Mouse (Mus musculus): Measurements from ENCODE around the gene Slc25a26. TPM values are rescaled to one million over a fixed set of nuclear protein-coding genes. Genes with fewer than 3 reads are reported as not detected.

The Slc25a26 gene
- total RNA-seq, 2 experiments from 2014 or later = 13.9 to 14.6 TPM

GRCm38 (mm10) chr6:94596761-94597485, 96.8 kb downstream of the Slc25a26 start:
- DNase-seq (ENCODE audit: low spot score in 2 of 2) = no peak

DNA sequence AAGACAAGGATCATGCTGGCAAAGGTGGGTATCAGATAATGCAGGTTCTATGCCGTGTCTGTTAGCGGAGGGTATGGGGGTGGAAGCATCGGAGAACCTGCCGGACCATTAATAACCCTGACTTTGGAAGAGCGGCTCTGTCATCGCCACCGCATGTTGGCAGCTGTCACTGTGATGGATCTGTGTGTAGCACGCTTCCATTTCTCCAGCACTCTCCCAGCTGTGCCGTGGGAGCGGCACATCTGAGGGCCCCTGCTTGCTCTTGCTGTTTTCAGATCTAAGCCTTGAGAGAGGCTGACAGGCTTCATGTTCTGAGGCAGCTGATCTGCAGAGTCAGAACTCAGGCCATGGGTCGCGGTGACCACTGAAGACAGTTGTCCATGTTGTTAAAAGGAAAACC, 98.3 kb downstream of the Slc25a26 start:
- DNase-seq (ENCODE audit: low spot score in 2 of 2) = no peak

- no peak for DNase-seq (ENCODE audit: low spot score in 2 of 2)
Measured at GRCm38 (mm10) chr6:94599016-94599415, 98.9 kb downstream of the Slc25a26 start.

- no peak for DNase-seq (ENCODE audit: low spot score in 2 of 2)
Measured at GRCm38 (mm10) chr6:94601101-94601500, 101.0 kb downstream of the Slc25a26 start.

DNA sequence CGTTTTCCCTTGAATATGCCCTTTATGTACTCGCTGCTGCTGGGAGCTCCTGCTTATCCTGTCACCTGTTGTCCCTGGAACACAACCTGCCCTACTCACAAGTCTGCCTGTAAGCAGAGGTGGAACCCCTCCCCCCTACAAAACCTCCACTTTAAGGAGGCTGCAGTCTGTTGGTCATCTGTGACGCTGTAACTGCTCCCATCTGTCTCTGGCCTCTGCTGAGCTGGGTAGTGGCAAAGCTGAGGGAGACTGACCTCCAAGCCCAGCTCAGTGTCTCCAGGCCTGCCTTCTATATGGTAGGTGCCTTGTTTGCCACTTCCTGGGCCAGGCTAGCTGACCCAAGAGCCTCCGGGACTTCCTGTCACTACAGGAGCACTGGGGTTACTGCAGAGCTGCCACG, 101.7 kb downstream of the Slc25a26 start:
- DNase-seq (ENCODE audit: low spot score in 2 of 2) = no peak

DNA sequence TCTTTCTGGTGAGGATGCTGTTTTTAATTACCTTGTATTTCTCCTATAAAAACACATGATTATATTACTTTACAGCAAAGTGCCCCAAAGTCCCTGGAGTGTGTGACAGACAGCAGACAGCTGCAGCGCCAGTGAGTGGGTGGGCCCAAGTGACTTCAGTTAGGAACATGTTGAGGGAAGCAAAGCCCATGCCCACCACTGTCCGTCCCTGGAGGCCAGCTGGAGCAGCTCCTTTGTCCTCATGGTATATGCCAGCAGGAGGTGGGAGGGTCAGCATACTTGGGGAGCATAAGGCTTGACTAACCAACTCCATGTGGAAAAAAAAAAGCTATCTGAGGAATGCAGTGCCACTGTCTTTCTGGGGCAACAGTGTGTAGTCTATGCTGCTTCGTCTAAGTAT, 103.9 kb downstream of the Slc25a26 start:
- DNase-seq (ENCODE audit: low spot score in 2 of 2) = no peak

DNA sequence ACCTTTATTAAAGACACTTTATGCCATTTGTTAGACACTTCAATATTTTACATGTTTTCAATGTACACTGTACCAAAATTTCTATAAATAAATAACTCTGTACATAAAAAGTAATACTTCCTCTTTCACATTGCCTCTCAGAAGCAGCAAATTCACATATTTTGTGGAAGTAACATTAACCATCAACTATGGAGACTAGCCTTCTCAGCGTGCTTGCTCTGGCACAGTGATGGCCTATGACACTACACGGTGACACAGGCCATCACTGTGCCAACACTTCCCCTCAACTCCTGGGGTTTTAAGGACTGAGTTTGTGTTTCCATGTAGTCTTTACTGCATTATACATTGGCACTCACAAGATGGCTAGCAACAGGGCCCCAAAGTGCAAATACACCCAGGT, 104.4 kb downstream of the Slc25a26 start:
- DNase-seq (ENCODE audit: low spot score in 2 of 2) = no peak

GRCm38 (mm10) chr6:94613235-94613895, 113.2 kb downstream of the Slc25a26 start:
- DNase-seq (ENCODE audit: low spot score in 2 of 2) = no peak

GRCm38 (mm10) chr6:94614346-94614745, 114.2 kb downstream of the Slc25a26 start:
- no peak for DNase-seq (ENCODE audit: low spot score in 2 of 2)

DNA sequence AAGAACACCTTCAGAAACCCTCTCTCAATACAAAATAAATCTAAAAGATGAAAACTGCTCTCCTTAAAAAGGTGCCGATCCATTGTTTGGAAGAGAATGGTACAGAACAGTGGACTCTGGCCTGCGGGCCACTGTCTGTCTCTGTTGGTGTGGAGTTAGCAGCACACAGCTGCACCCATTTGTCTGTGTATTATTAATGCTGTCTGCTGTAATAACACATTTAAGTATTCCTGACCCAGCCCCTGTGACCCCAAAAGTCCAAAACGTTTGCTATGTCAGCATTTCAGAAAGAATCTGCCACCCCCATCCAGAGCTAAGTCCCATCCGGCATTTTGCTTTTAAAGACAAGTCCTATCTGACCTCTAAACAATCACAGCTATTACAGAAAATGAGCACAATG, 115.8 kb downstream of the Slc25a26 start:
- DNase-seq (ENCODE audit: low spot score in 2 of 2) = no peak

- no peak for DNase-seq (ENCODE audit: low spot score in 2 of 2)
Measured at GRCm38 (mm10) chr6:94618671-94619070, 118.5 kb downstream of the Slc25a26 start.

DNA sequence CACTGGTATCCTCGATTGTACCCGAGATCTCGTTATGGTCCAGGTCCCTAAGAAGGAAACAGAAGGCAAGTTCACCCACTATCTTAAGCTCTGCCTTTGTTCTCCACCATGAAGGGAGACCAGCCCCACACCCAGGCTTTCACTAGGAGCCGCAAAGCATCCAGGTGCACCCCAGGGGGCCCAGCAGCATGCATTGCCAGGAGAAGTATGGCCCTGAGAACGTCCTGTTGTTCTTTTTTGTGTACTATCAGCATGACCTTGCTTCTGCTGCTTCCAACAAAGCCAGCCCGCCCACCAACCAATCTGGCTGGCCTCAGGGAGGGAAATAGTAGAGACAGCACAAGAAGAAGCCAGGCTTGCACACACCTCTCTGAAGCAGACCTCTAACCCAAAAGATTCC, 120.2 kb downstream of the Slc25a26 start:
- no peak for DNase-seq (ENCODE audit: low spot score in 2 of 2)

DNA sequence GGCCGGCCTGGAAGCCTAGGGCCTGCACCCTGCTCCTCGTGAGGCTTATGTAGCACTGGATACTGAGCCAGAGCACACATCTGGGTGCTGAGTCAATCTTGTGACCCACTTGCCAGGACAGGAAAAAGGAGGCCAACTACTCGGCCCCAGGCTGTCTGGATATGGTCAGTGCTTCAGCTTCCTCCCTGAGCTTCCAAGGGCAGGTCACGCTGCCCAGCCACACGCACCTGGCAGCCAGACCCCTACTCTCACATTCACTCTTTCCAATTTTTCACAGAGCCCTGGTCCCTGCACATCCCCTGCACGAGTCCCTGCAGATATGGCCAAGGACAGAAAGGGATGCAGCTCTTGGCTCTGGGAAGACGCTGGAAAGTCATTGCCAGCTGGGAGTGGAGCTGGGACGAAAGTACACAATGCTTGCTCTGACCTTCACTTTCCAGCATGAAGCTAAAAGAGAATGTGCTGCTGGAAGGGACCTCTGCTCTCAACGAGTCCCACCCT, 120.7 kb downstream of the Slc25a26 start:
- no peak for DNase-seq (ENCODE audit: low spot score in 2 of 2)

DNA sequence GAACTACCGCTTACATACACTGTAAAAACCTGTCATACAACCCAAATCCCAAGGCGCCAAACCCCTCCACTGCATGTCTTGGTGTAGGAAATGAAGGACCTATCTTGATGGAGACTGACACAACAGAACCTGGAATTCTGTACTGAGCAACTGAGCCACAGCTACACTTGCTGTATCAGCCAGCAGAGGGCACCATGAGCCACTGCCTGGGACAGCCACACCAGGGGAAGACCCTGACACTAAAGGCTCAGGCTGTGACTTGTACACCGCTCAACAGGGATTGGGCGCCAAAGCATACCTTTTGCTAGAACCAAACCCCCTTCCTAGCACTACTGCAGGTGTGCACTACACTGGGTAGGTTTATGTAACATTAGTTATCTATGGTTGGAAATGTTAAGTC, 122.9 kb downstream of the Slc25a26 start:
- DNase-seq (ENCODE audit: low spot score in 2 of 2) = peak; percentile 73 to 74

GRCm38 (mm10) chr6:94624543-94624942, 124.4 kb downstream of the Slc25a26 start:
- no peak for DNase-seq (ENCODE audit: low spot score in 2 of 2)

- DNase-seq (ENCODE audit: low spot score in 2 of 2) = no peak
Measured at GRCm38 (mm10) chr6:94625896-94626295, 125.8 kb downstream of the Slc25a26 start.

DNA sequence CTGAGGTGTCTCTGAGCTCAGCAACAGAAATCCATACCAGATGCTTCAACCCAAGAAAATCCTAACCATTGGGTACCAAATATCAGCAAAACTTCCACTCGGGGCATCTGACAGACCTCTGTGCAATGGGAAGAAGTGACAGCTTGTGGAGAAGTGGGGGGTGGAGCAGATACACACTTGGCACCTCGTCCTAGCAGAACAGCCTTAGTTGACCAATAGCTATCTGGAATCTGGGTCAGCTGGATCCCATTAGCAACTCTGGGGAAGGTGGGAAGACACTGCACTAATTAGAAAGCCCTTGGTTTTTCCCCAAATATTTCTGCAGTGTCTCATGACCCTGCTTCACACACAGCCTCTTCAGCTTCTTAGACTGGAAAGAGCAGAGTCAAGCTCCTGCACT, 126.7 kb downstream of the Slc25a26 start:
- DNase-seq (ENCODE audit: low spot score in 2 of 2) = no peak

GRCm38 (mm10) chr6:94627714-94628595, 127.8 kb downstream of the Slc25a26 start:
- DNase-seq (ENCODE audit: low spot score in 2 of 2) = peak in 1 of 2 experiments; percentile 22

DNA sequence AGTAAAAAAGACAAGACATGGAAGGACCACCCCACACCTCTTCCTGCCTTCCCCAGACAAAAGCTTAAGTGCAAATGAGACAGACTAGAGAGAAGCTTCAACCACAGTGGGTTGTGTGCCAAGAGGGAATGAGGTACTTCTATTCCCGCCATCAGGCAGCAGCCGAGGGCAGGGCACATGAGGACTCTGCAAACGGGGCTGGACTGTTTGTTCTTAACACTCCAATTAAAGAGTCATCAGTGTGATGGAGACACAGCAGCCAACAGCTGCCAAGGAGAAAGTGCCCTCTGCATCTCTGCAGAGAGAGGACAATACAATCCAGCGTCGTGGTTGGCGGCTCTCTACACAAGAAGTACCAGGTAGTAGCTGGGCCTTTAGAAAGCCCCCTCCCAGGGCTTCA, 128.7 kb downstream of the Slc25a26 start:
- DNase-seq (ENCODE audit: low spot score in 2 of 2) = no peak

GRCm38 (mm10) chr6:94631051-94631778, 131.1 kb downstream of the Slc25a26 start:
- DNase-seq (ENCODE audit: low spot score in 2 of 2) = no peak

DNA sequence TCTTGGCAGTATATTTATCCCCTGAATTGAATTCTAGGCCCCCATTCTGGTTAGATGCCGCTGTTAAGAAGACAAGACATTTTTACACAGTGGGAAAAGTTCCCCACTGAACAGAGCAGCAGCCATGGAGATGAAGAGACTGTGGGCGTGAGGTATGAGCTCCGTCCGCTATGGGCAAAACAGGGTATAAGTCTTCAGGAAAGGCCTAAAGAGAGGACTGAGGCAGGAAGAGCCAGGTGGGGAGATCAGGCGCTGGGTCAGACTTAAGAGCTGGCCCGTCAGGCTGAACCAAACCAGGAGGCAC, 131.6 kb downstream of the Slc25a26 start:
- DNase-seq (ENCODE audit: low spot score in 2 of 2) = no peak
